Comparison of ENCODE assay signal across 8 mouse cellular contexts in genomic region chr11:77965101-77966036, GRCm38 (mm10). TPM values are rescaled to one million over a fixed set of nuclear protein-coding genes. Genes with fewer than 3 reads are reported as not detected.
A peak's percentile ranks its signal among the peaks of the same experiment; 100 is the strongest.
DNase-seq lines count a peak whose midpoint lies in the region; ATAC-seq and TF ChIP-seq lines count a peak whose summit lies in the region.

No protein-coding gene starts in this region.

- peaks cover 9% of the 10 kb centered on the region for H3K27me3 ChIP-seq in forebrain, embryonic 11.5 days (ENCODE audit: control insufficient read depth, insufficient read depth, low read length)
- H3K27me3 ChIP-seq in midbrain, postnatal 0 days (ENCODE audit: insufficient read depth, low read length) = no peaks in the 10 kb centered on the region

- ATAC-seq in forebrain, embryonic 11.5 days (replicated peaks; ENCODE audit: low FRiP score) = peak; percentile 89
- ATAC-seq in midbrain, postnatal 0 days (ENCODE audit: low FRiP score) = peak; percentile 56; the same call in 1 of the 2 replicates
- ATAC-seq in megakaryocyte progenitor cell, adult 5-6 weeks (replicated peaks; ENCODE audit: poor library complexity) = no peak

- no peaks in the 10 kb centered on the region for H3K9me3 ChIP-seq in forebrain, embryonic 11.5 days (ENCODE audit: control insufficient read depth, low read length)
- no peaks in the 10 kb centered on the region for H3K9me3 ChIP-seq in midbrain, postnatal 0 days (ENCODE audit: low read length)

- H3K36me3 ChIP-seq in forebrain, embryonic 11.5 days (ENCODE audit: control insufficient read depth, insufficient read depth, low read length) = no peaks in the 10 kb centered on the region
- H3K36me3 ChIP-seq in midbrain, postnatal 0 days (ENCODE audit: insufficient read depth, low read length) = peaks cover 8% of the 10 kb centered on the region

- peak overlapping the region; percentile 32; the same call in 1 of the 2 replicates for H3K4me2 ChIP-seq in forebrain, embryonic 11.5 days (ENCODE audit: low read depth, low read length, severe bottlenecking)
- H3K4me2 ChIP-seq in midbrain, postnatal 0 days (ENCODE audit: low read depth, low read length, poor library complexity, severe bottlenecking) = peak overlapping the region; percentile 15; the same call in 1 of the 2 replicates

- H3K9ac ChIP-seq in forebrain, embryonic 11.5 days (ENCODE audit: low read length) = peak overlapping the region; percentile 54
- no peak overlapping the region; the same call in 1 of the 2 replicates for H3K9ac ChIP-seq in midbrain, postnatal 0 days (replicated peaks; ENCODE audit: low read length, poor library complexity, severe bottlenecking)

- DNase-seq in Muller cell, postnatal 12 days (ENCODE audit: inconsistent ontology term) = peak; percentile 98
- peak; percentile 86 for DNase-seq in brain, embryonic 18.5 days (ENCODE audit: low read depth, low spot score)
- DNase-seq in forebrain, embryonic 11.5 days (ENCODE audit: low spot score) = peak; percentile 88
- DNase-seq in layer of hippocampus, adult 18-20 months (ENCODE audit: low spot score in 2 of 2) = peak; percentile 88 to 95
- peak; percentile 90 for DNase-seq in midbrain, postnatal 0 days (ENCODE audit: low spot score)
- DNase-seq in natural killer cell, adult 2 months (ENCODE audit: low spot score in 2 of 2) = no peak
- DNase-seq in urinary bladder, postnatal 10 days (ENCODE audit: low spot score) = no peak

- peak overlapping the region; percentile 82 for H3K27ac ChIP-seq in forebrain, embryonic 11.5 days (ENCODE audit: low read depth, low read length)
- peak overlapping the region; percentile 52 for H3K27ac ChIP-seq in midbrain, postnatal 0 days (ENCODE audit: low read depth, low read length)

- TF ChIP-seq CTCF in midbrain, postnatal 0 days (IDR thresholded peaks at IDR 0.05) = no peak

- H3K4me3 ChIP-seq in forebrain, embryonic 11.5 days (ENCODE audit: low read depth, low read length) = no peak overlapping the region; the same call in 1 of the 2 replicates
- no peak overlapping the region for H3K4me3 ChIP-seq in midbrain, postnatal 0 days (ENCODE audit: low read depth, low read length)

- H3K4me1 ChIP-seq in forebrain, embryonic 11.5 days (replicated peaks; ENCODE audit: control insufficient read depth, insufficient read depth, low read length) = peaks cover 20% of the 10 kb centered on the region
- H3K4me1 ChIP-seq in midbrain, postnatal 0 days (ENCODE audit: insufficient read depth, low read length) = peaks cover 16% of the 10 kb centered on the region

- WGBS in forebrain, embryonic 11.5 days = 5% methylated on average over 17 of the region's 17 CpGs
- WGBS in midbrain, postnatal 0 days = 12% methylated on average over 17 of the region's 17 CpGs

RNA-seq across cellular contexts. Expression of gene Phf12, which starts 17.2 kb away (rescaled TPM):
- polyA plus RNA-seq in forebrain, embryonic 11.5 days (2014; fragmentation: Nextera tagmentation; extraction: Ambion mirVana) = 29.6 and 30.5 TPM in 2 replicates
- total RNA-seq in layer of hippocampus, adult 18-20 months (2021) = 10 to 100 TPM; 52.6 to 55.4 TPM
- 31.6 and 53.9 TPM in 2 replicates for total RNA-seq in midbrain, postnatal 0 days (2014; rRNA removed)
- 9.3 and 9.9 TPM in 2 replicates for polyA plus RNA-seq in midbrain, postnatal 0 days (2015; fragmentation: Nextera tagmentation; extraction: Ambion mirVana)
- total RNA-seq in megakaryocyte progenitor cell, adult 5-6 weeks (2015) = 61.8 and 64.3 TPM in 2 replicates
- total RNA-seq in megakaryocyte progenitor cell, adult 5-6 weeks (2017) = 25.9 and 28.8 TPM in 2 replicates

RNA-seq across cellular contexts. Expression of gene Sez6, which starts 34.8 kb away (rescaled TPM):
- polyA plus RNA-seq in forebrain, embryonic 11.5 days (2014; fragmentation: Nextera tagmentation; extraction: Ambion mirVana) = 14.3 and 16.7 TPM in 2 replicates
- total RNA-seq in layer of hippocampus, adult 18-20 months (2021) = 100 to 1,000 TPM; 161 to 167 TPM
- 160 and 173 TPM in 2 replicates for total RNA-seq in midbrain, postnatal 0 days (2014; rRNA removed)
- polyA plus RNA-seq in midbrain, postnatal 0 days (2015; fragmentation: Nextera tagmentation; extraction: Ambion mirVana) = 121 and 125 TPM in 2 replicates
- total RNA-seq in megakaryocyte progenitor cell, adult 5-6 weeks (2015) = not detected in 2 replicates
- not detected in 2 replicates for total RNA-seq in megakaryocyte progenitor cell, adult 5-6 weeks (2017)

Comparison
In these comparisons a context has a peak if more than half of its experiments do, and no peak if none do; other contexts are left out.
1. DNase-seq: peak in Muller cell, postnatal 12 days (single experiment), brain, embryonic 18.5 days (single experiment), forebrain, embryonic 11.5 days (single experiment), layer of hippocampus, adult 18-20 months (2 of 2) and midbrain, postnatal 0 days (single experiment); none in natural killer cell, adult 2 months (0 of 2) and urinary bladder, postnatal 10 days (single experiment).
2. RNA of gene Sez6, which starts 34.8 kb away (total RNA-seq): 160 to 173 TPM in midbrain, postnatal 0 days and 161 to 167 TPM in layer of hippocampus, adult 18-20 months; not detected in megakaryocyte progenitor cell, adult 5-6 weeks; every median in the first group is over 100 times any median in the second.